Mouse (Mus musculus) limb, embryonic 14.5 days (tissue): Measurements from ENCODE around the gene Bbs2. TPM values are rescaled to one million over a fixed set of nuclear protein-coding genes. Genes with fewer than 3 reads are reported as not detected.

Experiments used
- ATAC-seq: fragments of 200-750 bp; cut with Nextera tagmentation; 2 replicates; pipeline ENCODE4 v1.8.0; 2017; ENCODE audit warnings: low read depth, moderate number of reproducible peaks, moderate TSS enrichment; ENCODE audit not compliant: low FRiP score
- DNase-seq: peaks from one replicate; pipeline ENCODE4 v3.0.0-alpha.2; 2015; ENCODE audit warnings: low spot score
- H3K27ac ChIP-seq: fragments of 300-500 bp; sonication (generic); replicated peaks from 2 replicates; pipeline ENCODE4 v1.5.1; 2014; ENCODE audit warnings: low read depth, mild to moderate bottlenecking, low read length, moderate library complexity, mixed read lengths
- H3K27me3 ChIP-seq: fragments of 300-500 bp; sonication (generic); 2 replicates; pipeline ENCODE4 v1.6.1; 2014; ENCODE audit warnings: low read length, mixed read lengths; ENCODE audit not compliant: control insufficient read depth, insufficient read depth
- H3K36me3 ChIP-seq: fragments of 300-500 bp; sonication (generic); 2 replicates; pipeline ENCODE4 v1.6.1; 2014; ENCODE audit warnings: mild to moderate bottlenecking, low read length, moderate library complexity, mixed read lengths; ENCODE audit not compliant: control insufficient read depth, insufficient read depth
- H3K4me1 ChIP-seq: fragments of 300-500 bp; sonication (generic); 2 replicates; pipeline ENCODE4 v1.6.1; 2014; ENCODE audit warnings: antibody characterized with exemption, low read length, mixed read lengths; ENCODE audit not compliant: control insufficient read depth, insufficient read depth
- H3K4me2 ChIP-seq: fragments of 300-500 bp; sonication (generic); replicated peaks from 2 replicates; pipeline ENCODE4 v1.6.1; 2014; ENCODE audit warnings: low read depth, mild to moderate bottlenecking, low read length, moderate library complexity; ENCODE audit not compliant: severe bottlenecking
- H3K4me3 ChIP-seq: fragments of 300-500 bp; sonication (generic); replicated peaks from 2 replicates; pipeline ENCODE4 v1.5.1; 2014; ENCODE audit warnings: low read length
- H3K9ac ChIP-seq: fragments of 300-500 bp; sonication (generic); 2 replicates; pipeline ENCODE4 v1.6.1; 2014; ENCODE audit warnings: mild to moderate bottlenecking, low read depth, low read length, moderate library complexity; ENCODE audit not compliant: severe bottlenecking
- H3K9me3 ChIP-seq: fragments of 300-500 bp; sonication (generic); 2 replicates; pipeline ENCODE4 v1.6.1; 2016; ENCODE audit warnings: low read length; ENCODE audit not compliant: control insufficient read depth
- POLR2A ChIP-seq: fragments of 200-500 bp; IDR thresholded peaks from 2 replicates; pipeline ENCODE4 v1.8.0; 2012; ENCODE audit warnings: inconsistent platforms, mild to moderate bottlenecking, moderate library complexity, borderline replicate concordance; ENCODE audit not compliant: insufficient read depth, insufficient read length; ENCODE audit errors: extremely low read depth
- WGBS: fragments of 180-500 bp; shearing (Covaris S2); extraction: QIAGEN DNeasy Blood & Tissue Kit; methylation state at CpG from one replicate; pipeline ENCODE4 v1.1.7; 2014; 5-methylcytosine and 5-hydroxymethylcytosine counted together
- polyA plus RNA-seq, 2 experiments: library from polyadenylated mRNA; depleted of rRNA in 1 of 2; stranded (reverse) in 1 of 2; unstranded in 1 of 2; fragments of >200 nt; fragmentation: Nextera tagmentation in 1 of 2; extraction: Ambion mirVana in 1 of 2; gene quantifications; 2 replicates each; pipeline versions ENCODE4 v1.2.1 to v1.2.3; 2012 to 2014

Bbs2 gene
- polyA plus RNA-seq, 2 experiments = 12.7 to 27.3 TPM

- H3K9ac ChIP-seq = no peak overlapping the region
- peaks cover 3% of the 10 kb centered on the region; the same call in 1 of the 2 replicates for H3K4me1 ChIP-seq
- WGBS = 25% methylated on average over 8 of the region's 8 CpGs
- no peak overlapping the region for H3K4me2 ChIP-seq
- H3K36me3 ChIP-seq = no peaks in the 10 kb centered on the region
- no peaks in the 10 kb centered on the region for H3K27me3 ChIP-seq
- no peaks in the 10 kb centered on the region for H3K9me3 ChIP-seq
- H3K4me3 ChIP-seq = no peak overlapping the region
- TF ChIP-seq POLR2A = no peak
- H3K27ac ChIP-seq = no peak overlapping the region
- no peak for ATAC-seq
- DNase-seq = no peak
These were observed 24.2 kb upstream of the Bbs2 start for GRCm38 (mm10) chr8:94122711-94123468.

- WGBS = 79% methylated on average over 9 of the region's 9 CpGs
- no peak overlapping the region for H3K9ac ChIP-seq
These were observed 22.9 kb upstream of the Bbs2 start for GRCm38 (mm10) chr8:94121625-94122024.

GRCm38 (mm10) chr8:94118776-94119430, 20.2 kb upstream of the Bbs2 start:
- DNase-seq = no peak
- Histone ChIP-seq H3K4me1 (peaks cover 3% of the 10 kb centered on the region; the same call in 1 of the 2 replicates), H3K4me3 (no peak overlapping the region), H3K9ac (no peak overlapping the region), H3K9me3 (no peaks in the 10 kb centered on the region), H3K36me3 (no peaks in the 10 kb centered on the region), H3K4me2 (no peak overlapping the region), H3K27ac (no peak overlapping the region), H3K27me3 (no peaks in the 10 kb centered on the region)
- 9% methylated on average over 6 of the region's 6 CpGs for WGBS
- no peak for ATAC-seq
- no peak for TF ChIP-seq POLR2A

More at GRCm38 (mm10) chr8:94121625-94122024, 22.9 kb upstream of the Bbs2 start:
- no peak for DNase-seq
- H3K4me3 ChIP-seq = no peak overlapping the region
- no peak overlapping the region for H3K27ac ChIP-seq
- H3K9me3 ChIP-seq = no peaks in the 10 kb centered on the region
- no peaks in the 10 kb centered on the region for H3K27me3 ChIP-seq
- ATAC-seq = no peak
- no peak for TF ChIP-seq POLR2A
- peaks cover 3% of the 10 kb centered on the region; the same call in 1 of the 2 replicates for H3K4me1 ChIP-seq
- H3K36me3 ChIP-seq = no peaks in the 10 kb centered on the region
- no peak overlapping the region for H3K4me2 ChIP-seq

- Histone ChIP-seq H3K9ac (no peak overlapping the region), H3K36me3 (no peaks in the 10 kb centered on the region), H3K4me3 (no peak overlapping the region), H3K9me3 (no peaks in the 10 kb centered on the region), H3K4me2 (no peak overlapping the region), H3K27me3 (no peaks in the 10 kb centered on the region), H3K4me1 (0 out of 2 replicates have a peak, but pooled peaks cover under 1% of the 10 kb centered on the region), H3K27ac (no peak overlapping the region)
- DNase-seq (no peak), ATAC-seq (no peak)
- WGBS = 86% methylated on average over 2 of the region's 2 CpGs
- TF ChIP-seq POLR2A = no peak
These were observed 15.2 kb upstream of the Bbs2 start for GRCm38 (mm10) chr8:94113972-94114371.

- H3K4me1 ChIP-seq = no peaks in the 10 kb centered on the region
- ATAC-seq = no peak
- WGBS = 90% methylated on average over 1 of the region's 1 CpGs
These were observed 14.7 kb upstream of the Bbs2 start for GRCm38 (mm10) chr8:94113435-94113834.

More at GRCm38 (mm10) chr8:94113435-94113834, 14.7 kb upstream of the Bbs2 start:
- Histone ChIP-seq H3K9me3 (no peaks in the 10 kb centered on the region), H3K36me3 (no peaks in the 10 kb centered on the region), H3K4me3 (no peak overlapping the region), H3K27me3 (no peaks in the 10 kb centered on the region), H3K27ac (no peak overlapping the region), H3K4me2 (no peak overlapping the region), H3K9ac (no peak overlapping the region)
- no peak for DNase-seq
- no peak for TF ChIP-seq POLR2A
